Mouse (Mus musculus) E14TG2a.4 (cell line): ENCODE results near the gene Gm20388.
A peak's percentile ranks its signal among the peaks of the same experiment; 100 is the strongest.

Experiments used
- H3K27me3 ChIP-seq: 2 replicates; pipeline ENCODE4 v1.6.1; 2014; ENCODE audit warnings: low read length, control low read depth; ENCODE audit not compliant: insufficient read depth
- H3K36me3 ChIP-seq: 2 replicates; pipeline ENCODE4 v1.6.1; 2014; ENCODE audit warnings: low read length, control low read depth; ENCODE audit not compliant: insufficient read depth
- H3K4me1 ChIP-seq: replicated peaks from 2 replicates; pipeline ENCODE4 v1.6.1; 2014; ENCODE audit warnings: low read depth, low read length, control low read depth
- H3K4me3 ChIP-seq: replicated peaks from 2 replicates; pipeline ENCODE4 v1.5.1; 2014; ENCODE audit warnings: mild to moderate bottlenecking, low read length
- H3K9me3 ChIP-seq: 2 replicates; pipeline ENCODE4 v1.6.1; 2014; ENCODE audit warnings: low read length, control low read depth
- CTCF ChIP-seq: conservative IDR thresholded peaks from 2 replicates; pipeline ENCODE4 v1.5.1; 2014; ENCODE audit warnings: low read length
- NANOG ChIP-seq: IDR thresholded peaks from 2 replicates; pipeline ENCODE4 v1.6.1; 2014; ENCODE audit warnings: borderline replicate concordance, low read length, mixed read lengths
- POU5F1 ChIP-seq: IDR thresholded peaks from 2 replicates; pipeline ENCODE4 v1.6.1; 2014; ENCODE audit warnings: low read length, borderline replicate concordance

The Gm20388 gene

GRCm38 (mm10) chr8:121552506-121552905, 1641.9 kb downstream of the Gm20388 start:
- Histone ChIP-seq H3K4me3 (peak overlapping the region; percentile 45; the same call in 1 of the 2 replicates), H3K9me3 (no peaks in the 10 kb centered on the region), H3K4me1 (peaks cover 66% of the 10 kb centered on the region), H3K36me3 (peaks cover 63% of the 10 kb centered on the region), H3K27me3 (no peaks in the 10 kb centered on the region)
- TF ChIP-seq POU5F1 (no peak), NANOG (no peak), CTCF (no peak)

- peak overlapping the region; percentile 35 for H3K4me3 ChIP-seq
- H3K4me1 ChIP-seq: peaks cover 80% of the 10 kb centered on the region
- H3K27me3 ChIP-seq: no peaks in the 10 kb centered on the region
- no peaks in the 10 kb centered on the region for H3K9me3 ChIP-seq
- TF ChIP-seq POU5F1: no peak
- no peak for TF ChIP-seq NANOG
- TF ChIP-seq CTCF: no peak
- H3K36me3 ChIP-seq: peaks cover 76% of the 10 kb centered on the region
Observed at GRCm38 (mm10) chr8:121553831-121554475, 1643.3 kb downstream of the Gm20388 start.

- no peak for TF ChIP-seq NANOG
- TF ChIP-seq CTCF: no peak
- no peak for TF ChIP-seq POU5F1
- H3K4me1 ChIP-seq: peaks cover 69% of the 10 kb centered on the region
- H3K9me3 ChIP-seq: no peaks in the 10 kb centered on the region
- no peaks in the 10 kb centered on the region for H3K27me3 ChIP-seq
- peaks cover 76% of the 10 kb centered on the region for H3K36me3 ChIP-seq
- H3K4me3 ChIP-seq: no peak overlapping the region
Observed at GRCm38 (mm10) chr8:121557746-121558145, 1647.1 kb downstream of the Gm20388 start.

GRCm38 (mm10) chr8:121558538-121558937, 1647.9 kb downstream of the Gm20388 start:
- H3K27me3 ChIP-seq: no peaks in the 10 kb centered on the region
- H3K9me3 ChIP-seq: no peaks in the 10 kb centered on the region
- peak overlapping the region; percentile 32; the same call in 1 of the 2 replicates for H3K4me3 ChIP-seq
- peaks cover 70% of the 10 kb centered on the region for H3K4me1 ChIP-seq
- H3K36me3 ChIP-seq: peaks cover 75% of the 10 kb centered on the region
- TF ChIP-seq NANOG (no peak), CTCF (peak; percentile 11; the same call in 1 of the 2 replicates), POU5F1 (no peak)

- Histone ChIP-seq H3K36me3 (peaks cover 66% of the 10 kb centered on the region), H3K27me3 (no peaks in the 10 kb centered on the region), H3K9me3 (no peaks in the 10 kb centered on the region), H3K4me3 (no peak overlapping the region), H3K4me1 (peaks cover 67% of the 10 kb centered on the region)
- no peak for TF ChIP-seq NANOG
- no peak for TF ChIP-seq POU5F1
- no peak for TF ChIP-seq CTCF
Observed at GRCm38 (mm10) chr8:121559801-121560200, 1649.2 kb downstream of the Gm20388 start.

GRCm38 (mm10) chr8:121560432-121561100, 1649.9 kb downstream of the Gm20388 start:
- Histone ChIP-seq H3K4me1 (peaks cover 67% of the 10 kb centered on the region), H3K9me3 (no peaks in the 10 kb centered on the region)

GRCm38 (mm10) chr8:121561636-121562345, 1651.2 kb downstream of the Gm20388 start:
- TF ChIP-seq NANOG: no peak
- no peak for TF ChIP-seq POU5F1
- peaks cover 70% of the 10 kb centered on the region for H3K4me1 ChIP-seq
- H3K4me3 ChIP-seq: no peak overlapping the region
- H3K27me3 ChIP-seq: no peaks in the 10 kb centered on the region
- H3K36me3 ChIP-seq: peaks cover 71% of the 10 kb centered on the region
- H3K9me3 ChIP-seq: no peaks in the 10 kb centered on the region

More at GRCm38 (mm10) chr8:121560432-121561100, 1649.9 kb downstream of the Gm20388 start:
- H3K27me3 ChIP-seq: no peaks in the 10 kb centered on the region
- no peak for TF ChIP-seq CTCF
- TF ChIP-seq NANOG: no peak
- TF ChIP-seq POU5F1: no peak
- H3K36me3 ChIP-seq: peaks cover 66% of the 10 kb centered on the region
- no peak overlapping the region for H3K4me3 ChIP-seq

- 0 out of 2 replicates have a peak overlapping the region, but pooled peaks have one; percentile 4 for H3K4me3 ChIP-seq
- H3K9me3 ChIP-seq: no peaks in the 10 kb centered on the region
- TF ChIP-seq CTCF (no peak), POU5F1 (no peak), NANOG (no peak)
Observed at GRCm38 (mm10) chr8:121562941-121563351, 1652.3 kb downstream of the Gm20388 start.

More at GRCm38 (mm10) chr8:121562941-121563351, 1652.3 kb downstream of the Gm20388 start:
- H3K36me3 ChIP-seq: peaks cover 67% of the 10 kb centered on the region
- H3K27me3 ChIP-seq: no peaks in the 10 kb centered on the region
- peaks cover 75% of the 10 kb centered on the region for H3K4me1 ChIP-seq
